Mouse (Mus musculus) liver, embryonic 14.5 days (tissue): ENCODE results near the gene Mad1l1. TPM values are rescaled to one million over a fixed set of nuclear protein-coding genes. Genes with fewer than 3 reads are reported as not detected.

Experiments used
- ATAC-seq: fragments of 200-750 bp; cut with Nextera tagmentation; 2 replicates; pipeline ENCODE4 v1.8.0; 2017; ENCODE audit warnings: moderate number of reproducible peaks, mild to moderate bottlenecking, moderate library complexity; ENCODE audit not compliant: insufficient read depth
- DNase-seq, 3 experiments: peaks; one replicate each; pipeline ENCODE4 v3.0.0-alpha.2; 2012 to 2013; ENCODE audit warnings: low read depth in 3 of 3, low spot score in 3 of 3
- H3K27ac ChIP-seq: fragments of 300-500 bp; sonication (generic); 2 replicates; pipeline ENCODE4 v1.5.1; 2014; ENCODE audit warnings: moderate library complexity, mild to moderate bottlenecking, control low read depth, inconsistent platforms
- H3K27me3 ChIP-seq: fragments of 300-500 bp; sonication (generic); 2 replicates; pipeline ENCODE4 v1.6.1; 2014; ENCODE audit warnings: mild to moderate bottlenecking, low read length, moderate library complexity; ENCODE audit not compliant: control insufficient read depth, insufficient read depth
- H3K36me3 ChIP-seq: fragments of 300-500 bp; sonication (generic); replicated peaks from 2 replicates; pipeline ENCODE4 v1.6.1; 2014; ENCODE audit warnings: low read depth; ENCODE audit not compliant: control insufficient read depth, insufficient read depth
- H3K4me1 ChIP-seq, 2 experiments: fragments of 200-500 bp in 1 of 2; fragments of 300-500 bp in 1 of 2; sonication (generic) in 1 of 2; replicated peaks; 2 replicates each; pipeline ENCODE4 v1.6.1; 2012 to 2014; ENCODE audit warnings: antibody characterized with exemption in 1 of 2, inconsistent platforms in 1 of 2, low read length in 1 of 2; ENCODE audit not compliant: control insufficient read depth in 2 of 2, insufficient read depth in 2 of 2
- H3K4me2 ChIP-seq: fragments of 300-500 bp; sonication (generic); 2 replicates; pipeline ENCODE4 v1.6.1; 2014; ENCODE audit warnings: low read depth, mild to moderate bottlenecking, control low read depth, moderate library complexity
- H3K4me3 ChIP-seq, 2 experiments: fragments of 200-500 bp in 1 of 2; fragments of 300-500 bp in 1 of 2; sonication (generic) in 1 of 2; 2 replicates each; pipeline ENCODE4 v1.5.1; 2012 to 2014; ENCODE audit warnings: low read depth in 2 of 2, low read length in 2 of 2, mild to moderate bottlenecking in 2 of 2, control low read depth in 1 of 2, inconsistent platforms in 1 of 2, moderate library complexity in 1 of 2; ENCODE audit not compliant: insufficient read depth in 1 of 2
- H3K9ac ChIP-seq: fragments of 300-500 bp; sonication (generic); replicated peaks from 2 replicates; pipeline ENCODE4 v1.6.1; 2014; ENCODE audit warnings: mild to moderate bottlenecking, control low read depth, moderate library complexity
- H3K9me3 ChIP-seq: fragments of 300-500 bp; sonication (generic); 2 replicates; pipeline ENCODE4 v1.6.1; 2016; ENCODE audit warnings: low read length, mixed read lengths; ENCODE audit not compliant: control insufficient read depth
- CTCF ChIP-seq: IDR thresholded peaks from 2 replicates; pipeline ENCODE4 v1.5.1; 2016; ENCODE audit warnings: antibody characterized with exemption, low read depth, control low read depth
- EP300 ChIP-seq: IDR thresholded peaks from 2 replicates; pipeline ENCODE4 v1.6.1; 2016; ENCODE audit warnings: antibody characterized with exemption, low read depth
- WGBS: fragments of 180-500 bp; shearing (Covaris S2); extraction: QIAGEN DNeasy Blood & Tissue Kit; methylation state at CpG from one replicate; pipeline ENCODE4 v1.1.7; 2014; ENCODE audit not compliant: insufficient replicate concordance; 5-methylcytosine and 5-hydroxymethylcytosine counted together
- polyA plus RNA-seq, 2 experiments: library from polyadenylated mRNA; depleted of rRNA in 1 of 2; stranded (reverse) in 1 of 2; unstranded in 1 of 2; fragments of >200 nt; fragmentation: Nextera tagmentation in 1 of 2; extraction: Ambion mirVana in 1 of 2; gene quantifications; 2 replicates each; pipeline versions ENCODE4 v1.2.1 to v1.2.3; 2012 to 2014

The Mad1l1 gene
- polyA plus RNA-seq, 2 experiments: 15.5 to 16.9 TPM

GRCm38 (mm10) chr5:140364415-140364814, 43.1 kb upstream of the Mad1l1 start:
- TF ChIP-seq EP300 (no peak), CTCF (no peak)
- no peak overlapping the region for H3K4me3 ChIP-seq
- H3K9ac ChIP-seq: no peak overlapping the region
- H3K9me3 ChIP-seq: no peaks in the 10 kb centered on the region
- no peaks in the 10 kb centered on the region for H3K36me3 ChIP-seq
- H3K4me2 ChIP-seq: no peak overlapping the region
- H3K4me1 ChIP-seq: peaks cover 0 to 10% of the 10 kb centered on the region in 2 experiments; a peak in 2 of 4 replicates
- WGBS: 76% methylated on average over 5 of the region's 5 CpGs
- H3K27ac ChIP-seq: no peak overlapping the region
- DNase-seq (no peak), ATAC-seq (no peak)
- H3K27me3 ChIP-seq: no peaks in the 10 kb centered on the region

GRCm38 (mm10) chr5:140359930-140360674, 38.8 kb upstream of the Mad1l1 start:
- no peaks in the 10 kb centered on the region for H3K27me3 ChIP-seq
- H3K4me2 ChIP-seq: no peak overlapping the region
- H3K9me3 ChIP-seq: no peaks in the 10 kb centered on the region
- no peak overlapping the region for H3K27ac ChIP-seq
- no peaks in the 10 kb centered on the region for H3K4me1 ChIP-seq
- no peak overlapping the region for H3K9ac ChIP-seq
- no peaks in the 10 kb centered on the region; the same call in 1 of the 2 replicates for H3K36me3 ChIP-seq
- no peak for TF ChIP-seq EP300
- no peak for TF ChIP-seq CTCF
- no peak for ATAC-seq
- WGBS: 74% methylated on average over 14 of the region's 14 CpGs
- no peak overlapping the region for H3K4me3 ChIP-seq
- DNase-seq: no peak

- no peaks in the 10 kb centered on the region for H3K4me1 ChIP-seq
- H3K9ac ChIP-seq: no peak overlapping the region
- WGBS: 68% methylated on average over 3 of the region's 3 CpGs
- H3K4me2 ChIP-seq: no peak overlapping the region
- no peaks in the 10 kb centered on the region for H3K27me3 ChIP-seq
- H3K4me3 ChIP-seq: no peak overlapping the region
- no peak overlapping the region for H3K27ac ChIP-seq
- ATAC-seq: no peak
- no peak for TF ChIP-seq EP300
- TF ChIP-seq CTCF: no peak
- peaks cover 3% of the 10 kb centered on the region for H3K36me3 ChIP-seq
- H3K9me3 ChIP-seq: no peaks in the 10 kb centered on the region
- no peak for DNase-seq
Measured at GRCm38 (mm10) chr5:140357466-140357865, 36.1 kb upstream of the Mad1l1 start.

DNA sequence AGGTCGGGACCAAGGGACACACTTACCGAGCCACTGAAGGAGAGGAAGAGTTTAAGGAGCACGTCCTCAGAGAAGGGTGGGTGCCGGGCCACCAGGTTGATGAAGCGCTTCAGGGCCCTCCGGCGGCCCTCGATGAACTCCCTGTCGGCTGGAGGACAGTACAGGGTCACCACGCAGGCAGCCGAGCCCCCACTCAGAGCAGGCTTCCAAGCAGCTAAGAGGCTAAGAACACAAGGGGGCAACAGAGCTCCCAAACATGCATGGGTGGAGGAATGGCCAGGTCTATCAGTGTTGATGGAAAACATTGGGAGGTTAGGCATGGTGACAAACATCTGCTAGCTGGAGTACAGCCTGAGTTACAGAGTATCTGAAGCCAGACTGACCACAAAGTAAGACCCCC, 34.6 kb upstream of the Mad1l1 start:
- no peaks in the 10 kb centered on the region for H3K4me1 ChIP-seq
- H3K27me3 ChIP-seq: no peaks in the 10 kb centered on the region
- no peak overlapping the region for H3K4me3 ChIP-seq
- H3K36me3 ChIP-seq: peaks cover 3% of the 10 kb centered on the region
- ATAC-seq (no peak), DNase-seq (no peak)
- no peak overlapping the region for H3K9ac ChIP-seq
- H3K9me3 ChIP-seq: no peaks in the 10 kb centered on the region
- peak; percentile 31; the same call in 1 of the 2 replicates for TF ChIP-seq CTCF
- no peak for TF ChIP-seq EP300
- 81% methylated on average over 11 of the region's 11 CpGs for WGBS
- no peak overlapping the region for H3K4me2 ChIP-seq
- no peak overlapping the region for H3K27ac ChIP-seq

DNA sequence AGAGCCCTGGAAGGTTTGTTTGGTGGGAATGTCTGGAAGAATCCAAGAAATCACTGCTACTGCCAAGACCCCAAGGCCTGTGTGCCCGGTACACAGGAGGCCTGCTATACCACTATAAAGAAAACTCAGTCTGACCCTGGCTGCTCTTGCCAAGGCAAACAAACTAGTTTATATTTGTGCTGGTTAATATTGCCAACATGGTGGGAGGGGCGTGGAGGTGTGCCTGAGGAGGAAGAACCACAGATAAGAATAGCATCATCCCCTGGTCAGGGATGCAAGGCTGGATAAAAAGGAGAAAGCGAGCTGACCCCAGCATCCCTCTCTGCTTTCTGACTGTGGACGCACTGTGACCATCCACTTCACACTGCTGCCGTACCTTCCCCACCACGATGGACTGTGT, 31.0 kb upstream of the Mad1l1 start:
- H3K27me3 ChIP-seq: no peaks in the 10 kb centered on the region
- ATAC-seq: no peak
- DNase-seq: no peak
- peaks cover 3% of the 10 kb centered on the region for H3K36me3 ChIP-seq
- no peak overlapping the region for H3K4me3 ChIP-seq
- no peaks in the 10 kb centered on the region for H3K9me3 ChIP-seq
- no peak overlapping the region for H3K9ac ChIP-seq
- no peak overlapping the region for H3K4me2 ChIP-seq
- TF ChIP-seq EP300: no peak
- H3K4me1 ChIP-seq: no peaks in the 10 kb centered on the region
- WGBS: 84% methylated on average over 6 of the region's 6 CpGs
- H3K27ac ChIP-seq: no peak overlapping the region
